Mouse (Mus musculus) cerebellum, adult 2 months (tissue): ENCODE measurements at regions not wholly inside any gene's neighbourhood (a gene's known extent, or its start where the extent isn't known, plus 50 kb on each side); places are given as distances from the start of the nearest gene placed in this dataset.

ENCODE experiments used
- CTCF ChIP-seq: fragments of 200-500 bp; IDR thresholded peaks from 2 replicates; pipeline ENCODE4 v1.5.1; 2011; ENCODE audit warnings: low read depth, mild to moderate bottlenecking, control low read depth, low read length, moderate library complexity, borderline replicate concordance; ENCODE audit not compliant: insufficient read depth
- POLR2A ChIP-seq: fragments of 200-500 bp; IDR thresholded peaks from 2 replicates; pipeline ENCODE4 v1.6.1; 2011; ENCODE audit warnings: low read length, control low read depth, borderline replicate concordance; ENCODE audit not compliant: insufficient read depth

DNA sequence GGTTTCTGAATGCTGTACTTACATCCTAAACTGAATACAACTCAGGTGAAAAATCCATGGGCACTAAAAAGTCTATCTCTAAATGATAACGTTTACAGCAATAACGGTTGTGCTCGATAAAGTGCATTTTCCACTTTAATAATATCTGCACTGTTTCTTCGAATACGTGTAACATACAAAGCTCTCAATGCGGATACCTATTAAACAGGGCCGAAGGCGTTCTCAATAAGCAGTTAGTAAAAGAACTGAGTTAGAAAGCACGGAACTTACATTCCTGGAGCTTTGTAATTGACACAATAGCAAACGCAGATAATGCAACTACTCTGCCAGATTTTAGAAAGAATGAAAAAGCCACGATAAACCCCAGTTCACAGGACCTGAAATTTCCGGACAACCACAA, 127.8 kb downstream of the Zfp945 start:
- TF ChIP-seq CTCF (no peak), POLR2A (no peak)
